Mouse (Mus musculus) heart, adult 2 months (tissue): ENCODE measurements around the gene Usp9y.

Source experiments
- EP300 ChIP-seq: fragments of 200-500 bp; IDR thresholded peaks from 2 replicates; pipeline ENCODE4 v1.6.1; 2011; ENCODE audit warnings: low read depth, low read length, control low read depth; ENCODE audit not compliant: insufficient read depth
- POLR2A ChIP-seq: fragments of 200-500 bp; IDR thresholded peaks from 2 replicates; pipeline ENCODE4 v1.6.1; 2011; ENCODE audit warnings: mild to moderate bottlenecking, low read depth, low read length, control low read depth; ENCODE audit not compliant: insufficient read depth

- TF ChIP-seq EP300 (no peak), POLR2A (no peak)
Observed at GRCm38 (mm10) chrY:1293708-1294107, 165.9 kb downstream of the Usp9y start.
